Mouse (Mus musculus): ENCODE measurements around the gene Eloa. TPM values are rescaled to one million over a fixed set of nuclear protein-coding genes. Genes with fewer than 3 reads are reported as not detected.

The Eloa gene
- polyA plus RNA-seq (2012; ENCODE audit: low replicate concordance) = 4.6 and 6.3 TPM in 2 replicates

DNA sequence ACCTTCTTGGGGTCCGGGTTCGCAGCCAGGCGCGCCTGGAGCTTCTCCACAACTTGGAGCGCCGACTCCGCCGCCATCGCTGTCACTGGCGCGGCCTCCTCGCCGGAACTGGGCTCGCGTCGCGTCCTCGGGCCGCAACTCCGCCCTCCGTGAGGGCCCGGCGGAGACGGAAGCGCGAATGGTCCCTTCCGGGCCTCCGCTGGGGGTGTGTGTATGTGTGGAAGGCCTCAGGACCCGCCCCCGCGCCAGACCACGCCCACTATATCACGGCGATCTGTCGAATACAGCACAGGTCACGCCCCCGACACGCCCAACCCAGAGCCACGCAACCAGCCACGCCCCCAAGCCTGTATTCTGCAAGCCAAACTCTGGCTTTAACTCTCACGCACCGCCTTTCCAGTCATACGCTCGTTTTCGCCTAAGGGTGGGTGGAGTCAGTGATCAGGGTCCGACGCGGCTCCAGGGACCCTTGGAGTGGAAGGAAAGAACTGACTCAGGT is at the start of gene Eloa:
Gene Eloa (minus strand): TSS at position 215 of the 499 bp plus-strand sequence.

DNA sequence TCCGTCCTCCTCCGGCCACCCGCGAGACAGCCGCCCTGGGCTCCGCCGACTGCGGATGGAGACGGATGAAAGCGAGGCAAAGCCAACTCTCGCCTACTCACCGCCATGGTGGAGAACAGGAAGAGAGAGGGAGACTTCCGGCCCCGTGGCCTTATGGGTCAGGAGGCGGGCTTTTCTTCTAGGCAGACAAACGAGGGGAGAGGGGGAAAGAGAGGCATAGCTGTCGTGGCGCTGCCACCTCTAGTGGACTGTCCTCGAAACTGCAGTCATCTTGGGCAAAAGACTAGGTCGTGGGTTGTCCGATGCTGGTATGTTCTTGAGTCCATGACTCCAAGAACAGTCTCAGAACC is 31.7 kb upstream of the Eloa start, which contains the start of gene Rpl11:
Gene Rpl11 (minus strand): TSS at position 182 of the 350 bp plus-strand sequence.

DNA sequence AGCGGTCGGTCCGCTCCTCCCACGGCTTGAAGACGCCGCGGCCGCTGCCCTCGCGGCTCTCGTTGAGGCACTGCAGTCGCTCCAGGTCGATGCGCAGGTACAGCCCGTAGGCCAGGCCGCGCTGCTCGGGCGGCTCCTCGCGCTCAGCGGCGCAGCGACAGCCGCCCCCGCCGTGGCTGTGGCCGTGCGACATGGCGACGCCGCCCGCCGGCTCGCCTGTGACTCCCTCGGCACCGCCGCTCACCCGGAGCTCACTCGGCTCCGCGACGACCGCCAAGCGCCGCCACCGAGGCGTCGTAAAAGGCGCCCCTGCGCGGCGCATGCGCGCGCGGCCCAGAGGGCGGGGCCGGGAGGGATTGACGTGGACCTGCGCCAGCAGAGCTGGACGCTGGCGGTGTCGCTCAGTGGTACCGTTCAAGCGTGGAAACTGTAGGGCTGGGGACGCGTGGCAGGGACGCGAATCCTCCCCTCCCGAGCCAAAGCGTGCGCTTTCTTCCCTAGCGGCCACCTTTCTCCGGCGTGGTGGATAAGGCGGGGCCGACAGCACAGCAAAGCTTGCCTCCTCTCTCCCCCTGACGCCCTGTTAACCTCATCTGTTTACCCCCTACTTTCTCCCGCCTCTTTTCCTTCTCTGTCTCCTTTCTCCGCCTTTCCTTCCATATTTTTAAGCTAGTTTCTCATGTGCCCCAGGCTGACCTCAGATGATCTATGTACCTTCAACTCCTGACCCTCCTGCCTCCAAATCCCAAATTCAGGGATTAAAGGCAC is 34.4 kb downstream of the Eloa start, which contains the start of gene Pithd1:
Gene Pithd1 (minus strand): TSS at position 322 of the 768 bp plus-strand sequence.

GRCm38 (mm10) chr4:135972556-135972906 is 49.0 kb downstream of the Eloa start, which contains the start of gene Lypla2:
Gene Lypla2 (minus strand): TSS chr4:135972626.

GRCm38 (mm10) chr4:135963457-135964193 is 57.9 kb downstream of the Eloa start, which contains the start of gene Gale:
Gene Gale (plus strand): TSS chr4:135963727.

Other genes starting within 250 kb of the Eloa start
- gene Srsf10, start 166.0 kb downstream of the Eloa start, polyA plus RNA-seq (2012; ENCODE audit: low replicate concordance) = 373 and 452 TPM in 2 replicates
- 1.2 and 6.1 TPM in 2 replicates for gene Pnrc2, start 147.9 kb downstream of the Eloa start, polyA plus RNA-seq (2012; ENCODE audit: low replicate concordance)
- gene Cnr2, start 126.4 kb downstream of the Eloa start, polyA plus RNA-seq (2012; ENCODE audit: low replicate concordance) = 2.5 and 9.4 TPM in 2 replicates
- gene Fuca1, start 101.0 kb downstream of the Eloa start, polyA plus RNA-seq (2012; ENCODE audit: low replicate concordance) = 11.8 and 14.9 TPM in 2 replicates
- 17.4 and 32.0 TPM in 2 replicates for gene Hmgcl, start 75.3 kb downstream of the Eloa start, polyA plus RNA-seq (2012; ENCODE audit: low replicate concordance)
- 13.9 and 30.1 TPM in 2 replicates for gene Gale, start 58.0 kb downstream of the Eloa start, polyA plus RNA-seq (2012; ENCODE audit: low replicate concordance)
- 401 and 495 TPM in 2 replicates for gene Lypla2, start 49.1 kb downstream of the Eloa start, polyA plus RNA-seq (2012; ENCODE audit: low replicate concordance)
- 20.6 and 96.9 TPM in 2 replicates for gene Pithd1, start 34.5 kb downstream of the Eloa start, polyA plus RNA-seq (2012; ENCODE audit: low replicate concordance)
- gene Rpl11, start 31.7 kb upstream of the Eloa start, polyA plus RNA-seq (2012; ENCODE audit: low replicate concordance) = 692 and 1,423 TPM in 2 replicates
- 15.8 and 17.4 TPM in 2 replicates for gene Id3, start 121.7 kb upstream of the Eloa start, polyA plus RNA-seq (2012; ENCODE audit: low replicate concordance)
- gene E2f2, start 150.6 kb upstream of the Eloa start, polyA plus RNA-seq (2012; ENCODE audit: low replicate concordance) = 235 and 238 TPM in 2 replicates
- 0.20 and 0.22 TPM in 2 replicates for gene Asap3, start 184.6 kb upstream of the Eloa start, polyA plus RNA-seq (2012; ENCODE audit: low replicate concordance)
- gene Tcea3, start 226.0 kb upstream of the Eloa start, polyA plus RNA-seq (2012; ENCODE audit: low replicate concordance) = not detected in 2 replicates